Mouse (Mus musculus) heart, embryonic 16.5 days (tissue): Measurements from ENCODE around the gene Tmem143. TPM values are rescaled to one million over a fixed set of nuclear protein-coding genes. Genes with fewer than 3 reads are reported as not detected.
"Not testable (repeated sequence)": the region's sequence is repeated elsewhere in the genome, so short reads cannot be mapped to it uniquely, and the experiment has no call there.

Source experiments
- ATAC-seq: fragments of 200-750 bp; cut with Nextera tagmentation; replicated peaks from 2 replicates; pipeline ENCODE4 v1.8.0; 2017; ENCODE audit warnings: moderate number of reproducible peaks; ENCODE audit not compliant: insufficient read depth, low FRiP score; ENCODE audit errors: extremely low read depth
- H3K27ac ChIP-seq: fragments of 300-500 bp; sonication (generic); 2 replicates; pipeline ENCODE4 v1.5.1; 2014; ENCODE audit warnings: mild to moderate bottlenecking, low read length, control low read depth, moderate library complexity
- H3K27me3 ChIP-seq: fragments of 300-500 bp; sonication (generic); 2 replicates; pipeline ENCODE4 v1.6.1; 2014; ENCODE audit warnings: low read length, mixed read lengths; ENCODE audit not compliant: control insufficient read depth, insufficient read depth
- H3K36me3 ChIP-seq: fragments of 300-500 bp; sonication (generic); 2 replicates; pipeline ENCODE4 v1.6.1; 2014; ENCODE audit not compliant: control insufficient read depth, insufficient read depth
- H3K4me1 ChIP-seq: fragments of 300-500 bp; sonication (generic); 2 replicates; pipeline ENCODE4 v1.6.1; 2014; ENCODE audit warnings: low read length, mixed read lengths; ENCODE audit not compliant: control insufficient read depth, insufficient read depth
- H3K4me2 ChIP-seq: fragments of 300-500 bp; sonication (generic); 2 replicates; pipeline ENCODE4 v1.6.1; 2014; ENCODE audit warnings: low read depth, mild to moderate bottlenecking, control low read depth, low read length
- H3K4me3 ChIP-seq: fragments of 300-500 bp; sonication (generic); 2 replicates; pipeline ENCODE4 v1.5.1; 2014; ENCODE audit warnings: mild to moderate bottlenecking, control low read depth, low read length
- H3K9ac ChIP-seq: fragments of 300-500 bp; sonication (generic); 2 replicates; pipeline ENCODE4 v1.6.1; 2014; ENCODE audit warnings: low read length, control low read depth
- H3K9me3 ChIP-seq: fragments of 300-500 bp; sonication (generic); replicated peaks from 2 replicates; pipeline ENCODE4 v1.6.1; 2016; ENCODE audit warnings: low read length; ENCODE audit not compliant: control insufficient read depth
- WGBS: fragments of 180-500 bp; shearing (Covaris S2); extraction: QIAGEN DNeasy Blood & Tissue Kit; methylation state at CpG from one replicate; pipeline ENCODE4 v1.1.7; 2014; 5-methylcytosine and 5-hydroxymethylcytosine counted together
- polyA plus RNA-seq: library from polyadenylated mRNA; unstranded; fragments of >200 nt; fragmentation: Nextera tagmentation; extraction: Ambion mirVana; gene quantifications from 2 replicates; pipeline ENCODE4 v1.2.1, GENCODE M21; 2015

The Tmem143 gene
- polyA plus RNA-seq, 1 experiment from 2014 or later: 8.8 TPM

DNA sequence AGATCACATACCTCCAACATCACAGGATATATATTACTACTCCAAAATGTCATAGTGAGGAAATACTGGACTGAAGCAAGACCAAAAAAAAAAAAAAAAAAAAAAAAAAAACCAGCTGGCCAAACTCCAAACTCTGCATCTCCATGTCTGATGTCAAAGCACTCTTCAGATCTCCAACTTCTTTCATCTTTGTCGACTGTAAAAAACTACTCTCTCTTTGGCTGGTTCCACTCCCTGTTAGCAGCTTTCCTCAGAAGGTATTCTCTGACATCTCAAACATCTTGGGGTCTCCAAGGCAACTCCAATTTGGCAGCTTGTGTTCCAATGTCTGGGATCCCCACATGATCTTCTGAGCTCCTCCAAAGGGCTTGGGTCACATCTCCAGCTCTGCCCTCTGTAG, 18.5 kb upstream of the Tmem143 start, which contains the start of gene Grin2d:
Gene Grin2d (minus strand): TSS at position 101 of the 400 bp plus-strand sequence.
- not testable (repeated sequence) for H3K9ac ChIP-seq, H3K4me2 ChIP-seq, H3K27me3 ChIP-seq, H3K27ac ChIP-seq, ATAC-seq, H3K4me3 ChIP-seq, H3K9me3 ChIP-seq
- peaks cover 16% of the 10 kb centered on the region for H3K4me1 ChIP-seq
- 85% methylated on average over 1 of the region's 1 CpGs for WGBS
- H3K36me3 ChIP-seq: peaks cover 71% of the 10 kb centered on the region

DNA sequence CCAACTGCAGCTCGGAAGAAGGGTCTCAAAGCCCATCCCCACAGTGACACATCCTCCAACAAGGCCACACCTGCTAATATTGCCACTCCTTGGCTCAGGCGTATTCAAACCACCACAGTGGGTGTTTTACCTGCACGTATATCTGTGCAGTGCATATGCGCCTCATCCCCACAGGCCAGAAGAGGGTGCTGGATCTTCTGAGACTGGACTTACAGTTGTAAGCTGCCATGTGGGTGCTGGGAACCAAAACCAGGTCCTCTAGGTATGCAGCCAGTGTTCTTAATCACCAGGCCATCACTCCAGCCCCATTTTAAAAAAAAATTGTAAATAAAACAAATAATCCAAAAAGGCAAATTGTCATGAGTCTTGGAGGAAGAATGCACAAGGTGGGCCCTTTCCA, 16.2 kb upstream of the Tmem143 start:
- no peak for ATAC-seq
- no peaks in the 10 kb centered on the region for H3K27me3 ChIP-seq
- peaks cover 76% of the 10 kb centered on the region for H3K36me3 ChIP-seq
- no peak overlapping the region for H3K27ac ChIP-seq
- H3K9ac ChIP-seq: no peak overlapping the region
- no peaks in the 10 kb centered on the region for H3K4me1 ChIP-seq
- 96% methylated on average over 4 of the region's 4 CpGs for WGBS
- H3K9me3 ChIP-seq: no peaks in the 10 kb centered on the region
- H3K4me3 ChIP-seq: no peak overlapping the region
- no peak overlapping the region for H3K4me2 ChIP-seq

DNA sequence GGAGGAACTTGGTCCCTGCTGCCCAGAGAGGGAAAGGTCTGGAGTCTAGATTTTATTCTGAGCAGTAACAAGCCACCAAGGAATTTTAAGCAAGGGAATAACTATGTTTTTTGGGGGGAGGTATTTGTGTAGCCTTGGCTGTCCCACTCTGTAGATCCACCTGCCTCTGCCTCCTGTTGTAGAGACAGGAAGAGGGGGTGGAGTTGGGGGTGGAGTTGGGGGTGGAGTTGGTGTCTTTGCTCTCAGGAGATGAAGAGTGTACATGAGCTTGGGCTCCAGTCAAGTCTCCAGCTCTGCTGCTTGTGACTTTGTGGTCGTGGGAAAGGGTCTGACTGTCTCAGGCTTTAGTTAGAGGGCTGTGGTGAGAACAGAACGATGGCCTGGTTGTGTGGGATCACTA, 15.7 kb upstream of the Tmem143 start:
- H3K27me3 ChIP-seq: no peaks in the 10 kb centered on the region
- no peaks in the 10 kb centered on the region for H3K9me3 ChIP-seq
- H3K4me2 ChIP-seq: no peak overlapping the region
- no peak overlapping the region for H3K4me3 ChIP-seq
- no peaks in the 10 kb centered on the region for H3K4me1 ChIP-seq
- ATAC-seq: no peak
- H3K36me3 ChIP-seq: peaks cover 73% of the 10 kb centered on the region
- H3K27ac ChIP-seq: no peak overlapping the region
- no peak overlapping the region for H3K9ac ChIP-seq
- WGBS: 91% methylated on average over 2 of the region's 2 CpGs

DNA sequence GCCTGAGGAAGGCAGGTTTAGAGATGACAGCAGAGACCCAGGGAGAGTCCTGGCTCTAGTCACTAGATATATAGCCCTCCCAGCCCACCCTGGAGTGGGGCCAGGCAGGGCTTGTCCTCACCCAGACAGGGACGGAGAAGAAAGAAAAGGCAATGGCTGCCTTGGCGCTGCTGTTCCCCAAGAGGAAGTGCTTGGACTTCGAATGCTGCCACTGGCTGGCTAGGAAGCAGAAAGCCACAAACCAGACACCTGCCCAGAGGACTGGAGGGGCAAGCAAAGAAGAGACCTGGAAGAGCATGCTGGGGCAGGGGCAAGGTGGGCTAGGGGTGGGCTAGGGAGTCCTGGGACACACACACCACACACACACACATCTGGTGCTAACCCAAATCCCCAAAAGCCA, 9.5 kb upstream of the Tmem143 start:
- Histone ChIP-seq H3K9me3 (no peaks in the 10 kb centered on the region), H3K4me3 (no peak overlapping the region), H3K27me3 (no peaks in the 10 kb centered on the region), H3K4me1 (no peaks in the 10 kb centered on the region), H3K27ac (no peak overlapping the region), H3K9ac (no peak overlapping the region), H3K36me3 (peaks cover 29% of the 10 kb centered on the region), H3K4me2 (no peak overlapping the region)
- ATAC-seq: no peak
- WGBS: 40% methylated on average over 3 of the region's 3 CpGs

DNA sequence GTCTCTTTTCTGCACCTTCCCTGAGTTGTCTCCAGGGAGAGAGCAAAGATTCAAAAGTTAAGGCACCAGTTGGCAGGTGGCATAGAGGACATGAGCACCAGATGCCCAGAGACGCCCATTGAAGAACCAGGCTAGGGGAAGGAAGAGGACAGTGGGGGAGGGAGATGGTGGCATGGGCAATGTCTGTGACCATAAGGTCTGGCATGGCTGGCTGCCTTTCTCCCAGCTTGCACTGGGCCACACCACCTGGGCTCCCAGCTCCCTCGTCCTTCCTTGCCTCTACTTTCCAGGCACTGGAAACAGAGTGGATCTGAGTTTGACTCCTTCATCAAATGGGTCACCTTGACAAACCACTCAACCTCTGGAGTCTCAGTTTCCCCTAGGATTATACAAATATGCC, 4.1 kb upstream of the Tmem143 start:
- WGBS: 72% methylated on average over 2 of the region's 2 CpGs
- H3K9ac ChIP-seq: no peak overlapping the region
- H3K4me3 ChIP-seq: no peak overlapping the region
- H3K4me2 ChIP-seq: no peak overlapping the region
- H3K4me1 ChIP-seq: peaks cover 1% of the 10 kb centered on the region; the same call in 1 of the 2 replicates
- no peaks in the 10 kb centered on the region for H3K36me3 ChIP-seq
- H3K9me3 ChIP-seq: no peaks in the 10 kb centered on the region
- H3K27me3 ChIP-seq: no peaks in the 10 kb centered on the region
- no peak overlapping the region for H3K27ac ChIP-seq
- ATAC-seq: no peak

DNA sequence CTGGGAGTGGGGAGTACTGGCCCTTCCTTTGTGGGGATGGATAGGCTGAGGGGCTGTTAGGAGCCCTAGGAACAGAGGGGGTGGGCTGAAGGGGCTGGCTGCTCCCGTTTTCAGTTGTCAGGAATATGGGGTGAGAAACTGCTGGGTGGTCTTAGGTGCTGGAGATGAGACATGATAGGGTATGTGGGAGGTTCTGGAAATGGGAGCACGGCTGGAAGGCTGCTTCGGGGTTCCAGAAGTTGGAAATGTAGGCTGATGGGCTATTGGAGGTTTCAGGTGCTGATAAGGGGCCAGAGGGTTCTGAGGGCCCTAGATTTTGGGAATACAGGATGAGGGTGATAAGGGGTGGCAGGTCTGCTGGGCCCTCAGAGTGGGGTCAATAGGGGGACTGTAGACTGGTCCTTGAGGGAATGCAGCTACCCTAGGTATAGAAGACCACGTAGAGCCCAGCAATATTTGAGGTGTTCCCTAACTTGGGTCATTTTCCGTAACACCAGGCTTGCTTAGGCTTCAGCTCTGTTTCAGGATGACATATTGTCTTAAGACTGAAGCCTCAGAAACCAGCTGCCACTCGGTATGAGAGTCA, 717 bp upstream of the Tmem143 start:
- H3K27me3 ChIP-seq: no peaks in the 10 kb centered on the region
- H3K4me3 ChIP-seq: peak overlapping the region; percentile 53
- H3K4me2 ChIP-seq: peak overlapping the region; percentile 85
- 74% methylated on average over 6 of the region's 6 CpGs for WGBS
- H3K27ac ChIP-seq: peak overlapping the region; percentile 29; the same call in 1 of the 2 replicates
- no peaks in the 10 kb centered on the region for H3K9me3 ChIP-seq
- H3K4me1 ChIP-seq: peaks cover 5% of the 10 kb centered on the region; the same call in 1 of the 2 replicates
- H3K9ac ChIP-seq: peak overlapping the region; percentile 35
- no peaks in the 10 kb centered on the region for H3K36me3 ChIP-seq
- ATAC-seq: 0 out of 2 replicates have a peak, but pooled peaks have one; percentile 0

DNA sequence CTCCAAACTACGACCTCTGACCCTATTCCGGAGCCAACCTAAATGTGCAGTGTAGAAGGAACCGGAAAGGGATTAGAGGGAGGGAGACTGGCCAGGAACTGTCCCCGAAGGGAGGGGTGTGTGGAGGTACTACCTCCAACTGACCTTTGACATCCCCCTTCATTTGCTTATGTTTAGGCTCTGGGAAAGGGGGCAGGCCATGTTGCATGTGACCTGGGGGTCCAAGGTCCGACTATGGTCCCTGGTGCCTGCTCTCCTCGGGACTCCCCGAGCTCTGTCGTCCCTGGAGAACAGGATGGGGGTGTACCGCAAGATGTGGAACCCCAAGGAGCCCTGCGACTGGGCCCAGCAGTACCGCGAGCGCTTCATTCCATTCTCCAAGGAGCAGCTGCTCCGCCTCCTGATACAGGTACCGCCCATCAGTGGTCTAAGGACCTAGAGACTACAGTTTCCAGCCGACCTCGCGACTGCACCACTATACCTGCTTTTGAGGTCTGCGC, 567 bp downstream of the Tmem143 start:
- WGBS: 1% methylated on average over 19 of the region's 19 CpGs
- no peaks in the 10 kb centered on the region for H3K36me3 ChIP-seq
- no peaks in the 10 kb centered on the region for H3K9me3 ChIP-seq
- H3K4me1 ChIP-seq: peaks cover 5% of the 10 kb centered on the region; the same call in 1 of the 2 replicates
- H3K9ac ChIP-seq: peak overlapping the region; percentile 73
- H3K27me3 ChIP-seq: no peaks in the 10 kb centered on the region
- peak overlapping the region; percentile 79 for H3K27ac ChIP-seq
- peak overlapping the region; percentile 85 for H3K4me2 ChIP-seq
- peak; percentile 29 for ATAC-seq
- H3K4me3 ChIP-seq: peak overlapping the region; percentile 53

DNA sequence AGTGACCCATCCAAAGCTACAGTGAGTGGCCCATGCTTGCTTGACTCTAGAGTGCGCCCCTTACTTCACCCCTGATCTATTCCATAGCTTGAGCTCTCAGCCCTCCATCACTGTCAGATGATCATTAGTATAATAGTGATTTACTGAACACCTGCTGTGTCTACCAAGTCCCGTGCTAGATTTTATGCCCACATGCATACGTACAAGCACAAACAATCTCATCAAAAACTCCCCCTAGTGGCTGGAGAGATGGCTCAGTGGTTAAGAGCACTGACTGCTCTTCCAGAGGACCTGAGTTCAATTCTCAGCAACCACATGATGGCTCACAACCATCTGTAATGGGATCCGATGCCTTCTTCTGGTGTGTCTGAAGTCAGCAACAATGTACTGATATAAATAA, 1.4 kb downstream of the Tmem143 start:
- peak overlapping the region; percentile 53 for H3K4me3 ChIP-seq
- peak overlapping the region; percentile 85 for H3K4me2 ChIP-seq
- H3K36me3 ChIP-seq, ATAC-seq, H3K27me3 ChIP-seq, H3K27ac ChIP-seq, H3K9me3 ChIP-seq, H3K9ac ChIP-seq, H3K4me1 ChIP-seq: not testable (repeated sequence)
- 64% methylated on average over 4 of the region's 4 CpGs for WGBS

DNA sequence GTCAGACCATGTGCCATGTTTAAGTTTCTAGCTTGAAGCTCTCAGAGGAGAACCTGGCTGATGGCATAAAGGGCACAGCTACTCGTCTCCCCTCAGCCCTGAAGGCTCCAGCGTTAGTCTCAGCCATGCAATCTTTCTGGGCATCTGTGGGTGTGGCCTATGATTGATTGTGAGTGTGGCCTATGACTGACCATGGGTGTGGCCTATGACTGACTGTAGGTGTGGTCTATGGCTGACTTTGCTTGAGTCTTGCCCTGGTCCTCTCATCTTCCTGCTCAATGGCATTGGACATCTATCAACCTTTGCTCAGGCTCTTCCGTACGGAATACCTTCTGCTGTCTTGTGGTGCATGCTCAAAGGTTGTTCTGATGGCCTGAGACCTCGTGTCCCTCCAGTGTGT, 4.8 kb downstream of the Tmem143 start:
- 55% methylated on average over 5 of the region's 5 CpGs for WGBS
- Histone ChIP-seq H3K27ac (no peak overlapping the region), H3K4me1 (peaks cover 5% of the 10 kb centered on the region; the same call in 1 of the 2 replicates), H3K4me3 (no peak overlapping the region), H3K4me2 (no peak overlapping the region), H3K9me3 (no peaks in the 10 kb centered on the region), H3K36me3 (no peaks in the 10 kb centered on the region), H3K9ac (no peak overlapping the region), H3K27me3 (no peaks in the 10 kb centered on the region)
- ATAC-seq: no peak
